Mouse (Mus musculus) heart, adult 2 months (tissue): ENCODE data around the gene Necab3.

Experiments
- CTCF ChIP-seq: fragments of 200-600 bp; IDR thresholded peaks from 2 replicates; pipeline ENCODE4 v1.8.1; 2022; ENCODE audit warnings: antibody characterized with exemption, mild to moderate bottlenecking, moderate library complexity
- EP300 ChIP-seq: fragments of 200-500 bp; IDR thresholded peaks from 2 replicates; pipeline ENCODE4 v1.6.1; 2011; ENCODE audit warnings: low read depth, low read length, control low read depth; ENCODE audit not compliant: insufficient read depth

- TF ChIP-seq EP300 (no peak), CTCF (no peak)
Measured at GRCm38 (mm10) chr2:154570666-154571065, 12.0 kb upstream of the Necab3 start.
